Mouse (Mus musculus) c-Kit-positive CD71-positive TER-119-positive erythroid progenitor cells, embryonic 14.5 days (primary cell): ENCODE results near the gene Hcn4.

ENCODE experiments used
- DNase-seq: peaks from one replicate; pipeline ENCODE4 v3.0.0-alpha.2; 2013; ENCODE audit warnings: low spot score

The Hcn4 gene

DNA sequence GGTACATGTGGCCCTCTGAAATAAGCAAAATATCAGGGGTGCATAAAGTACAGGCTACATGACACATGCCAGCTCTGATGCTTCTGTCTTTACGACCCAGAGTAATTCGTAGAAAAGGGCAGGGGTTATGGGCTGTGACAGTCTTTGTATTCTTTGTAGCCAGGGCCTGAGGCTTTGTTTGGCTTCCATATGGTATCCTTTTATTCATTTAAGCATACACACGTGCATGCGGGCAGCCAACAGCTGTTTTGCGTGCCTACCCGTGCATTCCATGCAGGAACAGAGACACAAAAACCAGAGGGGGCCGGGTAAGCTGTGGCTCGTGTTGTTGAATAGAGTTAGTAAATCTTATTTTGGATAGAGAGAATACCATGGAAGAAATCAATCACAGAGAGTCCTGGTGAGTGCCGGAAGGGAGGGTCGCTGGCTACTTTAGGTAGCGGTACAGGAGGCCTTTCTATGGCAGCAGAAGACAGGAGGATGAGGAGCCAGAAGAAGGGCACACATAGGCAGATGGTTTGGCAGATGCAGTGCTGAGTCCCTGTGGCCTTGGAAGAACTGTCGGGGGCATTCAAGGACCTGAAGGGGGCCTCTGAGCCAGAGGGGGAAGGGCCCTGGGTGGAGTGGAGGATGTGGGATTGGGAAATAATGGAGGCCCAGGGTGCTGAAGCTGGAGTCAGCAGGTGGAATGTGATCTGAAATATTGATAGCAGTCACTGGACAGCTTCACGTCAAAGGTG, 26.5 kb downstream of the Hcn4 start:
- DNase-seq, result no peak

DNA sequence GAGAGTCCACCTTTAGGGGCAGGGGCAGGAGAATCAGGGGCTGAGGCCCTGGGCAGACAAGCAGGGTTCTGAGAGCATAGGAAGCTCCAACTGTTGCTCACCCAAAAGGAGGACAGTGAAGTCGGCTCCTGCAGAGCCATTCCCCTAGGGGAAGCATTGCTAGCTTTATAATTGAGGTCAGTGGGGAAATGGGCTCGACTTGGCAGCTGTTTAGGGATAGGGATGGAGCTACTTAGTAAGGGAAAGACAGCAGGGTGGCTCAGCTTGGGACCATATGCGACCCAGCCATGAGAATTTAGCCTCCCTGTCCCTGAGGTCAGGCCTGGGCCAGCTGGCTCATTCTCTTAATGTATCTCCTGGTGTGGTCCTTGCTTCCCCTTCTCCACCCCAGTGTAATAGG, 31.7 kb downstream of the Hcn4 start:
- DNase-seq, result no peak

DNA sequence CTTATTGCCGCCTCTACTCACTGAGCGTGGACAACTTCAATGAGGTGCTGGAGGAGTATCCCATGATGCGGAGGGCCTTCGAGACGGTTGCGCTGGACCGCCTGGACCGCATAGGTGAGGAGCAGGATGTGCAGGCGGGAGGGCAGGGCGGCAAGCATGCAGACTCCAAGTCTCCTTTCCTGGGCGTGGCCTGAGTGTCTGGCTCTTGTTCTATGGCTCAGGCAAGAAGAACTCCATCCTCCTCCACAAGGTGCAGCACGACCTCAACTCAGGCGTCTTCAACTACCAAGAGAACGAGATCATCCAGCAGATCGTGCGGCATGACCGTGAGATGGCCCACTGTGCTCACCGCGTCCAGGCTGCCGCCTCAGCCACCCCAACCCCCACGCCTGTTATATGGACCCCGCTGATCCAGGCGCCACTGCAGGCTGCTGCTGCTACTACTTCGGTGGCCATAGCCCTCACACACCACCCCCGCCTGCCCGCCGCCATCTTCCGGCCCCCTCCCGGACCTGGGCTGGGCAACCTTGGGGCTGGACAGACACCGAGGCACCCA, 35.9 kb downstream of the Hcn4 start:
- DNase-seq, result no peak

DNA sequence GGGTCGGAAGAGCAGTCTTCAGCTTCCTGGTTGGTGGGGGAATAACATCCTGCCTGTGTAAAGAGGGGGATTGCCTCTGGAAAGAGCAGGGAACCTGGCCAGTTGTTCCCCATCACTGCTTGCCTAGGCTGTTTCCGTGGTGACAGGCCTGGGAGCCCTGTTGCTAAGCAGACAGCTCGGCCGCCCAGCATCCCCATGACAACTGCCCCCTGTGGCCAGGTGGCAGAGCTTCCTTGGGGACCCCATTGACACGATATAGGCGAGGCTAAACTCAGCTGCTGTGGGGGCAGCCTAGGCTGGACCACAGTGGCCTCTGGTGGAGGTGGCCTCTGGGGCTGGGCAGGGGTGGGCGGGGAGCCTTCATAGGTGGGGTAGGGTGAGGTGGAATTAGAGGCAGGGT, 40.6 kb downstream of the Hcn4 start:
- no peak for DNase-seq

DNA sequence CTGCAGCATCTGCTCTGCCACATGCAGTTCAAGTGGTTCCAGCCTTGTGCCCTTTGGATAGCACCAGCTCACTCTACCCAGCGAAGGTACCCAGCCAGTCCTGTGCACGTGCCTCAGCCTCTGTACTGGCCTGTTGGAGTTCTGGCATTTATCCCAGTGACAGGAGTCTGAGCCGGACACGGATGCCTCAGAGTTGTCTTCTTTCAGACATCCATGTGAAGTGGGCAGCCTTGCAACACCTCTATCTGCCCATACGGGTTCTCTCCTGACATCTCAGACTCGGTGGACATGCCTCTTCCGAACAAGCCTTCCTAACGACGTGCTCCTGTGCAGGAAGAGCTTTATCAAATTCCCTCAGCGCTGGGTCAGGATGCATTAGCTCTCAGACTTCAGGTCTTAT, 47.9 kb downstream of the Hcn4 start:
- DNase-seq, result no peak

DNA sequence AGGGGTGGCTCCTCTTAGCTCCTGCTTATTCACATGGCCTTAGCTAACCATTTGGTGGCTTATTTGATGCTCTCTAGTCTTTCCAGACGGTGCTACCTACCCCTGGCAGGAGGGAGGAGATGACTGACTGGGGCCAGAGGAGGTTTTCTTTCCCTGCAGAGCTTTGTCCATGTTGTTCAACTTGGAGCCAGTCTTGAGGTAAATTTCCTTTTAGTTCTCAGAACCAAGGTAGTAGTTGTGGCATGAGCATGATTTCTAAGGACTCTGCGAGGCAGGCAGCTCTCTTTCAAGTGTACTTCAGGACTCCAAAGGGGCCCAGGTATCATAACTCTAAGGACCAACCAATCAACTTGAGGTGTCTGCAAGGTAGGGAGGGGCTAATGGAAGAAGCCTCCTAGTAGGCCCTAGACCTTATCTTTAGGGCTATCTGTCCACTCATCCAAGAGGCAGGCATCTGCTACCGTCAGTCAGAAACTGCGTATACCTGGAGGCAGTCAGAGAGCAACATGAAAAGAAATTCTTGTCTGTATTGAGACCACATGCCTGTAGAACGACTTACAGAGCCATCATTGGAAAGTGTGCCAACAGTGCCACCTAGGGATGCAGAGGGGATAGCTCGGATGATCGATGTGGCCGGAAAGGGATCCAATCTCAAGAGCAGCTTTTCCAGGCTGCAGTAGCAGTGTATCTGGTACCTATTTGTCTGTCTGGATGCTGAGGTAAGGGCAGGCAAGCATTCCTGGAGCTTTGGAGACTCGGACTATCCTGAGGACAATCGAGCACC, 50.5 kb downstream of the Hcn4 start:
- peak; percentile 27 for DNase-seq

DNA sequence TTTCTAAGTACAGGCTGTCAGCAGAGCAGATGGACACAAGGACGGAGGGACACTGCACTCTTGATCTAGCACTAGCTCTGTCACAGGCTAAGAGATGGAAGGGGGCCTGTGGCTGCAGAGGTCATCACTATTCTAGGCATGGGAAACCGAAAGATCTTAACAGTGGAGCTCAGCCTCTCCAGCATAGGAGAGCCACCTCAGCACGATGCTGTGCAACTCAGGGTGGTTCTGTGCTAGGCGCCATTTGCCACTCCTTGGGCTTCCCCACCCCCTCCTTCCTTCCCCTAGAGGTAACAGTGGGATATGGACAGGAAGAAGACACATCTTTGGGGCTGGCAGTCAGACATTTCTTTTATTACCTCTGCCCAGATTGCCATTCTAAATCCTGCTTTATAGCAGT, 51.1 kb downstream of the Hcn4 start:
- no peak for DNase-seq

DNA sequence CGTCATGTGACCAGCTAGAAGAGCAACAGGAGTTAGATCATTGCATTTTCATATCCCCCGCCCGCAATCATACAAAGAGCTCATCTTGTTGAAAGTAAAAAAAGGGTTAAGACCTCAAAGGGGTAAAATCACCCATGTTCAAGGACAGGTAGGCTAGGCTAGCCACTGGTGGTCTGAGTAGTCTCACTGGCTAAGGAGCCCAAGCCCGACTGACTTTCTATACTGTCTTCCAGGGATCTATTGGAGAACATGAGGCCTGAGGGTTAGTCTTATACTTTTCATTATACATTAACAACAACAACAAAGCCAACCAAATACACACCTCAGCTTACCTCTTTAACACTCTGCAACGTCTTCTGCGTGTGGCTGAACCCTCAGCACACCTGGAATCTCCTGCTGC, 52.2 kb downstream of the Hcn4 start:
- no peak for DNase-seq

DNA sequence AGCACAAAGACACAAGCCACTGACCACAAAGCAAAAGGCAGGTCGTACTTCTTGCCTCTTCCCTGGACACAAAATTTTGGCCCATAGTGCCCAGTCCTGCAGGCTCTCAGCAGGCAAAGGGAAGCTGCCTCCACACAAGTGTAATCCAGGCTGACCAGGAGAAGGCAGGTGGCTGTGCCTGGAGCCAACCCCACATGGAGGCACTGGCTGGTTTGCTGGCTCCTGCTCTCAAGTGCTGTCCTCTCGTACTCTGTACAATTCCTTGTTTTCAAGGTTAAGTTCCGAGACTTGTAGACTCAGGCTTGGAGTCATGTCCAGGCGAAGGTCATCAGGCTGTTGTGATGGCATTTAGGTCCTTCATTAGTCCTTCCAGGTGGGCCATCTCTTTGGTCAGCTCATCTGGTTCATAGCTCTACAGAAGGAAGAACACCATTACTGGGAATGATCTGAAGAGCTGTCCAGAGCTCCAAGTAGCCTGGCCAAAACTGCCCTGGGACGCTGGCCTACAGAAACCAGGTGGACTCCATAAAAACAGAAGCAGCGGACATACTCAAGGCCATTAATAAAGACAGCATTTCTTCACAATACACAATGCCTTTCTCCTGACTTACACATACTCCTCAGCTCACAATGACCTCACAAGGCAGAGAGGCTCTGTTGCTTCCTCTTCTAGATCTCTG, 53.9 kb downstream of the Hcn4 start:
- no peak for DNase-seq

DNA sequence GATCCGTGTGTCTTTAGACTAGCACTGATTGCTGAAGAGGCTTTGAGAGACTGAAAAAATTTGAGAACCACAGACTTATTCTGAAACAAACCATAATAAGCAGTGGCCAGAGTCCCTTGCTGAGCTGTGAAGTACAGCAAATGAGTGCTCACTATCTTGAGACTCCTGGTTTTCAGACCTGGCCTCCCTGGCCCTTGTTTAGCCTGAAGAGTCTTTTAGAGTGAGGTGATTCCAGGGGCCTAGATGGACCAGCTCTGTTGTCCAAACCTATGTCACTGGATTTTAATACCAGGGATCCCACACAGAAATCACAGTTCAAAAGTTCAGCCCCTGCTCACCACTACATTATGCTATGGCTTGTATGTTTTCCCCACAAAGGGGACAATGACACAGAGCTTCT, 56.6 kb downstream of the Hcn4 start:
- no peak for DNase-seq

DNA sequence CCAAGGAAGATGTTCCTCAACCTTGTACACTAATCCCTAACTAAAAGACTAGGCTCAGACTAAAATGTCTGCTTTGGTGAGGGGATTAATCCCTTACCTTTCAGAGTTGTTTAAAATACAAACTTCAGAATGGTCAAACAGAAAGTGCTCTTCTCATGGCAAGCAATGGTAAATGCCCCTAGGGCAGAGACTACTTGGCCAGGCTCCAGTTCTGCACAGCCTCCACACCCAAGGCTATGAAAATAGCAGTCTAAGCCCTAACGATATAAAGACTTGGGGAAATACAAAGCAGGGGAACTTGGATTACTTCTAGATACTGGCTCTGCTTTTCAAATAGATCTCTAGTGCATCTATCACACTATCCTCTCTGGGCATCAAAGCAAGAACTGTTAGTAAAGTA, 59.5 kb downstream of the Hcn4 start:
- DNase-seq, result no peak

DNA sequence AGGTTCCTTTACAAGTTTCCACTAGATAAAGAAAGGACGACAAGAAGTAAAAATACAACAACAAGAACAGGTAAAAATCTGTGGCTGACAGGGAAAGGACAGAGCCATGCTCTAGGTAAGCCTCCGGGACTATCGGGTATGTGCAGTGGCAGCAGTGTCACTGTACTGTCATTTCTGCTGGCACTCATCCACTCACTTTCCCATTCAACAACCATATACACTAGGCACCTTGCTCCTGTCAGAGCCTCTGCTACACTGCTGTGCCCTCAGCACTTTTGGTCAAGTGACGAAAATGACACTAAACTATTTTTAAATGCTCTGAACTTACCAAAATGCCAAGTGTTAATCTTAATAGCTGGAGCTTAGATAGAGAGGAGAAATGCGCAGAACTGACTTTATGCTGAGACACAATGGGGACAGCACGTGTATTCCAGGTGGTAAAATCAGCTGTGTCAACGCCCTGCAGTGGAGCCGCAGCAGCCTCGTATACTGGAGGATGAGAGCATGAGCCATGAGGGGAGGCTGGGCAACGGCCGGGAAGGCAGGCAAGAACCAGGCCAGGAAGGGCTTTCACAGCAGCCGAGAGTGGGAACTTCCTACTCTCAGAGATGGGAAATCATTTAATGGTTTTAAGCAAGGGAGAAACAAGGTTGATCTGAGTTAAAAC, 66.7 kb downstream of the Hcn4 start:
- no peak for DNase-seq

DNA sequence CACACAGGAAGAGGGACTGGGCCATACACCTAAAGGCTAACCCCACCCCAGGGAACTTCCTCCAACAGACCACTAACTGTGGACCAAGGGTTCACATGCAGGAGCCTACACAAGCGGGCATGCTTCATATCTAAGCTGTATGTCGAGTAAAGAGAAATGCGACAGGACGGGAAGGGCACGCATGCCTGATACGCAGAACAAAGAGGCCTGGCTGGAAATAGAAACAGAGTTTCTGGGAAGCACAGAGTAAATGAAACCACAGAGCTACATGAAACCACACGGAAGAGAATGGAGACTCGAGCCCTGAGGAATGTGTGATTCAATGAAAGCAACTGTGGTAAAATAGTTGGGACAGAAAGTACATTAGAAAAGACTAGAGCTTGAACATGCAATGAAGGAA, 67.7 kb downstream of the Hcn4 start:
- DNase-seq, result no peak

DNA sequence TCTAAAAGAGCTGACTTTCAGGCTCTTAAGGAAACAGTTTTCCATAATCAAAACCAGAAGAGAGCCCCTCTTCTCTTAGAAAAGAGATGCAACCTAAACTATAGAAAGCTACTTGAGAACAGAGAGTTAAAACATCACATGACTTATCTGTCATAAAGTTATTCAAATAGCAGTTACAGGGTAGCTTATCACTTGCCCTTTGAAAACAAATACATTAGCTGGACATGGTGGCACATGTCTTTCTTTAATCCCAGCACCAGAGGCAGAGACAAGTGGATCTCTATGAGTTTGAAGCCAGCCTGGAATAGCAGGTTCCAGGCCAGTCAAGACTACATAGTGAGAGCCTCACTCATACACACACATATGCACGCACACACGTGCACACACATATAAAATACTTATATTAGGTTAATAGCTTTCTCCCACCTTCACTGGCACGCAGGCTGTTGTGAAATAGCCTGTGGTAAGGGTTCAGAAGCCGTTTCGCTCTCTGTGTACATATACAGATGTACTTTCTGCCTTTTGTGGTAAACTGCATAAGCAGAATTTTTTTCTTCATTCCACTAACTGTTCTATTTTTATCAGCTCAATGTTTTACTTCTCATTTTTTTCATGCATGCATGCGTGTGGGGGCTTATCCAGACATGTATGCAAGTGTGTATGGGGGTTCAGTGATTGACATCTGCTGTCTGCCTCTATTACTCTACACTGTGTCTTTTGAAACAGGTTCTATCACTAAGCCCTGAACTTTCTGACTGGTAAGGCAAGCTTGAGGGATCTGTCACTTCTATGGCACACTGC, 68.8 kb downstream of the Hcn4 start:
- DNase-seq, result no peak

DNA sequence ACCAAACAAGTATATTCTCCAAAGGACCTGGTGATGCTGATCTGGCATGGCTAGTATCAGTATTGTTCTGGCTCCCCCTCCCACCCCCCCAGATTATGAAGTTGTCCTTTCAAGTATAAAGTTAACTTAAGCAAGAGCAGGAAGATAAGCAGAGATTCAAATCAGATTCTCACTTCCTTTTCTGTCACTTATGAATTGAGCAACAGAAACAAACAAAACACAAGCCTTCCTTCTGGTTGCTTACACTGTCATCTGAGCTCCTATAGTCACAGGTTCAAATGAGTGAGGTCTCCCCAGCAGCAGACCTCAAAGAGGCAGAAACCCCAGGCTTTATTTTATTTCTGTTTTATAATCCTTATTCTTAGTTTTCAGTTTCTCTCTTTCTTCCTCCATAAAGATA, 76.4 kb downstream of the Hcn4 start:
- DNase-seq, result no peak

DNA sequence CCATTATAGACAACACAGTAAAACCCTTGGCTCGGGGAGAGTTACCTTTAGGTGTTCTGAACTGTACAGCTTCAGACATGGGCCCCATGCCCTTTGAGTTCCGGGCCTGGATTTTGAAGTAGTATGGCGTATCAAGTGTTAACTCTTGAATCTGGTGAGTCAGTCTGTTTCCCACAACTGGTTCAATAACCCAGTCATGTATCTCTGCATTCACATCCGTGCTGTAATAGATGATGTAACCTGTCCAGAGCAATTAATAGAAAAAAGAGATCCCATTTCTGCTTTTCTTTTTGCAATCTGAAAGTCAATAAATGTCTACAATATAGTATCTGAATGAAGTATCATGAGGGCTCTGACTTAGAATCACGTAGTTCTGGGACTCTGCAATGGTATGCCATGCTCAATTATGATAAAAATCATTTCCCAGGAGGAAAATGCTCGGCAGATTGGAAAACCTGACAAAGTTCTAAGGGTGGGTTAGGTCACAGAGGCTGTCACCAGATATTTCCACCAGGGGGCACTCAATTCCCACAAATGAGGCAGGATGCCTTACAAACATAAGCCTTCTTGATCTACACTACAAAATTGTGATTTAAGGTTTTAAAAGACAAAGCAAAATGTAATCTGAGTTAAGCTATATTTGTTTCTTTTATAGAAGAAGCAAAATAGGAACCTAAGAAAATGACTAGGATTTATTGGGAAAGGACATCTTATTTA, 79.8 kb downstream of the Hcn4 start:
- peak; percentile 53 for DNase-seq
